Mouse (Mus musculus) T-helper 17 cell (primary cell): ENCODE results near the gene Ttc28.

Source experiments
- in situ Hi-C, 2 experiments: fragments of 300-600 bp; cut with MboI, MseI; formaldehyde crosslinking; loops; 1 replicate in 1 of 2; 2 replicates in 1 of 2; pipeline ENCODE4 v1.15.1; 2025; ENCODE audit warnings: high pct_unique_total_duplicates in 2 of 2

Ttc28 gene

GRCm38 (mm10) chr5:111006272-111007135 is 126.9 kb downstream of the Ttc28 start:
- in situ Hi-C loops = no loop called here

DNA sequence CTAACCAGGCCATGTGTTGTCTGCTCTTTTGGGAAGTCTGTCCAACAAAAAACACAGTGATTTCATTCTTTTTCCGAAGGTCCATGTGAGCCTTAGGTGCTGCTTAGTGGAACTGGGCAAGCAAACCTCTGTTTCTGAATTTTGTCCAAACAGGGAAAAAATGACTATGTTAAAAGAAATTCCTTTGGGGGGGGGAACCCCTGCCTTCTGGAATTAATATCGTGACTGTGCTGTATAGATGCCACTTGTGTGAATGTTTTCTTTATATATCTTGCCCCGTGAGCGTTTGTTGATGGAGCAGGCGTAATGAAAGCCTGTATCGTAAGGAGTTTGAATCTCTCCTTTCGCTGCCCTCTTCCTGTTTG is 127.5 kb downstream of the Ttc28 start:
- in situ Hi-C loops = no loop called here

DNA sequence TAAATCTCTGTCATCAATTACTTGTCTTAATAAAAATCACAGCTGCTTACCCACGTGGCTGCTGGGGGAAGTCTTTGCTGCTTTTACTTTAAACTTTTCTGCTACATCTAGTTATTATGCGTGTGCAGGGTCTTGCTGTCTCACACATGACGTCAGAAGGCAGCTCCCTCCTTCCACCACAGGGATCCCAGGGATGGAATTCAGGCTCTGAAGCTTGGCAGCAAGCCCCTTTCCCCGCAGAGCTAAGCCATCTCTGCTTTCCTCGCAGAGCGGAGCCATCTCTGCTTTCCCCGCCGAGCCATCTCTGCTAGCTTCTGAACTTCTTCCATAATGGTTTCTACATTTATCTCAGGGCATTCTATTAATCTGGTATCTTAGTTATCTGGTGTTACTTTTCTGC is 128.3 kb downstream of the Ttc28 start:
- in situ Hi-C loops = no loop called here

- in situ Hi-C loops = no loop called here
Measured at GRCm38 (mm10) chr5:111008431-111008830, 128.8 kb downstream of the Ttc28 start.

DNA sequence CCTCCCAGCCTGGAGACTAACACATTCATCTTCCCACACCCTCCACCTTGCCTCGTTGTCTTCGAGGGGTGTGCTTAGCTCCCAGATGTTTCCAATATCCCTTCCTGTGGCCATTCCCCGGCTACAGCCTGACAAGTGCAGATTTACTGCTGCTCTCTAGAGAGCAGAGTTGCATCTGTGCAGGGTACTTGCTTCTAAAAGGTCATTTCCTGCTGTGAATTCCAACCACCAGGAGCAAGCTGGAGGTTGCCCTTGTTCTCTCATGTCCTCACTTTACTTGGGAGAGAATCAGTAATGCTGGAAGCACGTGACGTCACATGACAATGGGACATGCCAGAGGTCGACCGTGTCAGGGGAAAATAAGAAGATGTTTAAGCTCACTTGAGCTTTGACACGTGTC is 131.7 kb downstream of the Ttc28 start:
- in situ Hi-C loops = no loop called here

GRCm38 (mm10) chr5:111012064-111012463 is 132.5 kb downstream of the Ttc28 start:
- in situ Hi-C loops = no loop called here

DNA sequence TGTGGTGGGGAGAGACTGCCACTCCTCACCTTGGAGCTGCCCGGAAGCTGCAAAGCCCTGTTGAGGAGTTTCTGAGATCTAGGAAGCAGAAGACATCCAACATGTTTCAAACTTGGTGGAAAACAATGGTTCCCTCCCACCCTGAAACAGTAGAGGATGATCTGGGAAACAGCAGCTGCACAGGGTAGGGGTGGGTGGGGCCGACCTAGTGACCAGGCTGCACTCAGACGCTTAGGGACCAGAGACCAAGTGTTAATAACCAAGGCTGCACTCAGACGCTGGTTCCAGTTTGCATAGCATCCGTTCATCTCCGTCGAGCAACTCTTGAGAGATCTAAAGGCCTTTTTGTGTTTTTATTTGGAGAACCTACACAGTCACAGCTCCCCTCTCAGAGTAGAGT is 133.0 kb downstream of the Ttc28 start:
- in situ Hi-C loops = no loop called here

- in situ Hi-C loops = no loop called here
Measured at GRCm38 (mm10) chr5:111014960-111015359, 135.4 kb downstream of the Ttc28 start.

- in situ Hi-C loops = no loop called here
Measured at GRCm38 (mm10) chr5:111017319-111017718, 137.7 kb downstream of the Ttc28 start.

- in situ Hi-C loops = no loop called here
Measured at GRCm38 (mm10) chr5:111022339-111022738, 142.7 kb downstream of the Ttc28 start.

DNA sequence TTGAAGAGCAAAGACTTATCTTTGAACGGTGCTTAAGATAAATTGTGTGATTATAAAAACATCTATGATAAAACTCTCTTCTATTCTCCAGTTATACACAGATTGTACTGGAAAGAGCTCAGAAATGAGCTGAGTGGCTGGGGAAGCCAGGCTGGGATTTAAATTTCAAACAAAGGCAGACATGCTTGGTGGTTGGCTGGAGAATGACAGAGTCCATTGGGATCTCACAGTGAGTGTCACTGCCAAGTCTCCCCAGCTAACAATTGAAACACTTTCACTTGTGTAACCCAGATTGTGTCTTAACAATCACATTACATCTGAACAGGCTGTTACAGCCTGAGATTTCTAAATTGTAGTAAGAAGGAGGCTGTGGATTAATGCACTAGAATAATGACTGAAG is 143.3 kb downstream of the Ttc28 start:
- in situ Hi-C loops = no loop called here

DNA sequence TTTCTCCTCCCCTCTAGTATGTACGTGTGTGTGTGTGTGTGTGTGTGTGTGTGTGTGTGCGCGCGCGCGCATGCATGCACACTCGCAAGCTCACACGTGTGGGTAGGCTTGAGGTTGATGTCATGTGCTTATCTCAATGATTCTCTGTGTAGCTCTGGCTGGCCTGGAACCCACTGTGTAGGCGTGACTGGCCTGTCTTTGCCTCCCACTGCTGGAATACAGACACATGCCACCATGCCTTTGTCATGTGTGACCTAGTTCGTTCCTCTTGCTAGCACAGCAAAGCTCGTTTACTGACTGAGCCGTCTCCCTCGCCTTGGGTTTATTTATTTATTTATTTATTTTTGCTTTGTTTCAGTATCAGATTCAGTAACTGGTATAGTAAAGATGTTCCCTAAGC is 145.0 kb downstream of the Ttc28 start:
- in situ Hi-C loops = no loop called here

- in situ Hi-C loops = no loop called here
Measured at GRCm38 (mm10) chr5:111025476-111025875, 145.9 kb downstream of the Ttc28 start.

GRCm38 (mm10) chr5:111026209-111026608 is 146.6 kb downstream of the Ttc28 start:
- in situ Hi-C loops = no loop called here

DNA sequence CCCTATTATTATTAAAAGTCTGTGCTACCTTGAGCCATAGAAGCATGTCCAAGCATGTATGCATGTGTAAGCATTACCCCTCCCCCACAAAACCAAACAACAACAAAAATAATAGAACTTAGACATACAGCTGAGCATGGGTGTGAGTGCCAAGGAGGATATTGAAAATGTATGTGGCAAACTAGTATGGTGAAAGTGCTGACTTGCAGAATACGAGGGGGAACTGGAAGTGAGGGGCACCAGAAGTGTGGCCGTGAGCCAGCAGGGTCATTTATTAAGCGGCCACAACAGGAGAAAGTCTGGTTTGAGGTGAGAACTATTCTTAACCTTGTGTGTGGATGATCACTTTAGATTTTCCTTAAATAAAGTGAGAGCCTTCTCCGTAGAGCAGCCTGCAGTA is 148.7 kb downstream of the Ttc28 start:
- in situ Hi-C loops = no loop called here

DNA sequence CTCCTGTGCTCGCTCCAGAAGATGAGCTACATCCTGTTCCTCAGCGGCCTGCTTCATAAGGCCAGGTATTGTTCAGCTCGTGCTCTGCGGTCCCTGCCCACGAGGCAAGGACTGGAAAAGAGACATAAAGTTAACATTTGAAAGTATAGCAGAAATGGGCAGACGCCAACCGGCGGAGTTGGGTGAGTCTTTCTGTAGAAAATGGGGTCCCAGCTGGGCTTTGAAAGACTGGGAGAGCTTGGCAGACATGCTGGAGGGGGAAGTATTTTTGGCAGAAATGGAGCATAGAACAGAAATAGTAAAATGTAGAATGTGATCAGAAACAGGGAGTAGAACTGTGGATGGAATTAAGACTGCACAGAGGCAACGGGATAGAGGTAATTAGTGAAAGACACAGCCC is 149.3 kb downstream of the Ttc28 start:
- in situ Hi-C loops = no loop called here

DNA sequence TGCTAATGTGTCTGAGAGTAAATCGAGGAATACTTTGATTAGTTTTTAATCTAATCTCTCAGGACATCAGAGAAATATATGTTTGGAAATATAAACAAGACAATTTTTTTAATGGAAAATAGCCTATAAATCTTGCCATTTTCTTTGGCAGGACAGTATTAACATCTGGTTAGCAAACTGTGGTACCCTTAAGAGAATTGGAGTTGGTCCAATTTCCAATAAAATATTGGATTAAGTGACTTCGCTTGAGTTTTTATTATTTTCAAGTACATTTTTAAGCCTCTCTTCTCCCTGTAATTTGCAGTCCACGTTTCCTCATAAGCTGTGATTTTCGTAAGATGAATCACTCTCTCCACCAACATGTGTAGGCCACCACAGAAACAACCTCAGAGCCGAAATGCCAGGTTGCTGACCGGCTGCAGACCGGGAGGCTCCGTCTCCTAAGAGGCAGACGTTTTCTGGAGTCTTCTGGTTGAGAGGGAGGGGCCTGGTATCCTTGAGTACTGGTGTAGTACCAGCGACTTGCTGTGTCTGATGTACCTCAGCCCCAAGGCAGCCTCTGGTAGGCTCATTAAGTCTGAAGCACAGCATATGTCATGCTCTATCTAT is 153.2 kb downstream of the Ttc28 start:
- in situ Hi-C loops = no loop called here

DNA sequence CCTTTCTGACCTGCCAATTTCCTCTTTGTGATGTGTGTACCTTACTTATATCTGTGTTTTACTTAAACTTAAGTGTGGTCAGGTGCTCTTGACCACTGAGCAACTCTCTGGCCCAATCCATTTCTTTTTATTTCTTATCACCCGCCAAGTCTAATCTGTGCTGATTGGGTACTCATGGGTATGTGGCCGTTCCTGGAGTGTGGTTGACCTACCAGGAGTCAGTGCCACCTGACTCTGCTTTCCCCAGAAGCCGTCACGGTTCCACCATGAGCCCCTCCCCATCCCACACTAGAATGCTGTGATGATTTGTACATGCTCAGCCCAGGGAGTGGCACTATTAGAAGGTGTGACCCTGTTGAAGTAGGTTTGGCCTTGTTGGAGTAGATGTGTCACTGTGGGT is 153.9 kb downstream of the Ttc28 start:
- in situ Hi-C loops = no loop called here

DNA sequence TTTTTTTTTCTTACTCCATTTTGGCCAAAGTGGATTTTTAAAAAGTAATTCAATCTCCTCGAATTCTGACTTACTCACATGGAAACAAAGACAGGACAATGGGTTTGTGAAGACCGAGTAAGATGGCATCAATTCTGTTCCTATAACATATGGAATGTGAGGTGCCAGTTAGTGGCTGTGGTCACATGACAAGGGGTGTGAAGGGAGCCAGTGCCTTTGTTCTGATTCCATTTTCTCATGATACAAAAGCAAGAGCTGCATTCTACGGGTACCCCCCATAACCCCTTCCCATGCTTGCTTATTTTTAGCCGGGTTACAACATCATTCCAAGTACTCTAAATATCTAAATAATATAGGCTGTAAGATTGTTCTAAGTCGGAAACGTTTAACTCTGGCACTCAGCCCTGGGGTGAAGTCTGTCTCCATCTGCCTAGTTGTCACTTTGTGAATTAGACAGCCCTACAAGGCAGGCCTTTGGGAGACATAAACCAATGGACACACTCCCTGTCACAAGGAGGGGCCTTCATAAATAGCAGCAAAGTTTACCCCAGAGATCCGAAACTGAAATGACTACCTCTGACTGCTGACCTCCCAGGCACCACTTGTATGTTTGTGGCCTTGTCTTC is 157.6 kb downstream of the Ttc28 start:
- in situ Hi-C loops = no loop called here

- in situ Hi-C loops = no loop called here
Measured at GRCm38 (mm10) chr5:111039771-111040170, 160.2 kb downstream of the Ttc28 start.

- in situ Hi-C loops = no loop called here
Measured at GRCm38 (mm10) chr5:111041952-111042351, 162.3 kb downstream of the Ttc28 start.

DNA sequence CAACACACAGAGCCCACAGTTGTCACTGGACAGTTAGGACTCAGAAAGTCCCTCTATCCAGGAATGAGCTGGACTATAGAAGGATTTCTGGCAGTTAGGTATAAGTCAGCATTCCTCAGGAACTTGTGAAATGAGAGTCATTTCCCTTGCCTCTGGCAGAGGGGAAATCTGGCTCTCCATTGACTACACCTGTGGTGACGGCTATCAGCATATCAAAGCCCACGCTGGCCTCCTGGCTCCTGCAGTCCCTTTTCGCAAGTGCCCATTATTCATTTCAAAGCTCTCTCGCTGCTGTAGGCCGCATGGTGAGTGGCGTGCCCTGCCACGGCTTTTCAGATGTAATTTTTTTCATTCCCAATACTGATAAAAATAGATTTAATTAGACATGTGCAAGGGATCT is 164.6 kb downstream of the Ttc28 start:
- in situ Hi-C loops = no loop called here

- in situ Hi-C loops = no loop called here
Measured at GRCm38 (mm10) chr5:111046359-111046758, 166.8 kb downstream of the Ttc28 start.
